Mouse (Mus musculus): Measurements from ENCODE around the gene Fzr1. TPM values are rescaled to one million over a fixed set of nuclear protein-coding genes. Genes with fewer than 3 reads are reported as not detected.

Fzr1 gene
- 10 to 100 TPM; 27.6 to 35.6 TPM for total RNA-seq (2021)
- long read RNA-seq, experiment 1, transcript Fzr1-205 (14 exons, 3,057 nt), result major isoform, 54 of 70 reads
- long read RNA-seq, experiment 1, partial matches to known transcripts, result 3 of 70 reads
- long read RNA-seq, experiment 1, other reads (novel, unspliced or antisense), result 13 of 70 reads
- long read RNA-seq, experiment 2, transcript Fzr1-205 (14 exons, 3,057 nt), result major isoform, 20 of 29 reads
- long read RNA-seq, experiment 2, partial matches to known transcripts, result 3 of 29 reads
- long read RNA-seq, experiment 2, other reads (novel, unspliced or antisense), result 6 of 29 reads

DNA sequence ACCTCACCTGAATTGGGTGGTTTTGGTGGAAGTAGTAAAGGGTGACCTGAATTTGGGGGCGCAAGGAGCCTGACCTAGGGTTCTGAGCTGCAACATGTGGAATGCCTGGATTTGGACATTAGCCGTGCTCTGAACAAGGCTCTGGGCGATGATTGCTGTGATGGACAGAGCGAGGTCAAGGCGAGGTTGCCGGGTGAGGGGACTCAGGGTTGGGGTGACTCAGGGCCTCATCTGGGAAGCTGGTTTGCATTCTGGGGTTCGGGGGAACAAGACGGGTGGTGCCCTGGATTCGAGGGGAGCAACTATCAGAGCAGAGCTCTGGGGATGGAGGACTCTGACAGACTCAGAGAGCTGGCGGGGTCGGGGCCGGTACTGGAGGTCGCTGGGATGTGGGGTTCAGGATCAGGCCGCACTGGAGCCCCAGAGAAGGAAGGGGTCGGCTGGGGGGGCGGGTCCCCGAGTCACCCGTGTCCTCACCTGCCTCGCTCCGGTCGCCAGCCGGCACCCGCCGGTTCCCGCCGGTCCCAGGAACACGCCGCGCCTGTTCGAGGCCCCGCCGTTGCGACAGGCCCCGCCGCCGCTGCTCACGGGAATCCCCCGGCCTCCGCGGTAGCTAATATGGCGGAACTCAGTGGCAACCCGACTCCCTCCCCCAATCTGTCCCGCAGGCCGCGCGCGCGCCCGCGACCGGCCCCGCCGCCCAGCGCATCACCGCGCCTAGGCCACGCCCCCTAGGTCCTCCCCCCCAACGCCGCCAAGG lies at the start of gene Fzr1:
Gene Fzr1, minus strand, starts transcription at position 724 of the 760 bp plus-strand sequence.
- no peak for DNase-seq

DNA sequence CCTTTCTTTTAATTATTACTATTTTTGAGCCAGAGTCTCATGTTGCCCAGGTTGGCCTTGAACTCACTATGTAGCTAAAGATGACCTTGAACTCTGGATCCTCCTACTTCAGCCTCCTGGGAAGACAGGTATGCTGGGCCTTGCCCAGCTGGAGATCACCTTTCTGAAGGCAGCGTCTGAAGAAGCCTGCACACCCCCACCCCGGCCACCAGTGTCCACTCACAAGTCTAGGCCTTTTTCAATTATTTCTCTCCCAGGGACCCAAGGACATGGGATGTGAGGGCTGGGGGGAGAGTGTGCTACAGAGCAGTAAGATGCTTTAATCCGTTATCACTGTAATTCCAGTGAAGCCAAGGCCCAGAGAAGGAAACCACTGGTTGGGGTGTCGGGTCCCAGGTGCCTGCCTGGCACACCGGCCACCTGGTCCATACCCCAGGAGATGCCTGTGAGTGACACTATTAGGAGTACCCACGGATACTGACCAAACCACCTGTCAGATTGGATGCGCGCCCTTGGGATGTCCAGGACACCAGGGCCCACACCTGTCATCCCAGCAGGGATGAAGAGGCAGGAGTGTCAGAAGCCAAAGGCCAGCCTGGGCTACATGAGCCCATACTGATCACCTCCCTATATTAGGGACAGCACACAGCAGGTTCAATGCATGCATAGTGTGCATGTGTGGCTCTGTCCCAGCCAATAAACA lies 49.6 kb upstream of the Fzr1 start:
- peak in 1 of 2 experiments; percentile 16 for DNase-seq

DNA sequence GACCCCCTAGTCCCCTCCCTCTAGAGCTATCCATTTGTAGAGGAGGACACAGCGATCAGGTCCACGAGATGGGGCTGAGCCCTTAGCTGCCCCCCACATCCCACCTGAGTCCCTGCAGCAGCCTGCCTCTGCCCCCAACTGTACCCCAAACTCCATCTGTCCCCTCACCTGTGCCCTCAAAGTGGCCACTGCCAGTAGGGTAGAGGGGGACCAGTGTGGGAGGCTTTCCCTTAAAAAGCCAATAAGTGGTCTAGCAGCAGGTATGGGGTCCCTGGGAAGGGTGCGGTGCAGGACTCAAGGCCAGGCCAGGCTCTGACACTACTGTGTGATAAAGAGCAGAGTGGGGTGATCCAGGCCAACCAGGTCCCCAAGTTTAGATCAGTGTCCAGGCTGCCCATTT lies 49.0 kb upstream of the Fzr1 start:
- DNase-seq, result no peak

DNA sequence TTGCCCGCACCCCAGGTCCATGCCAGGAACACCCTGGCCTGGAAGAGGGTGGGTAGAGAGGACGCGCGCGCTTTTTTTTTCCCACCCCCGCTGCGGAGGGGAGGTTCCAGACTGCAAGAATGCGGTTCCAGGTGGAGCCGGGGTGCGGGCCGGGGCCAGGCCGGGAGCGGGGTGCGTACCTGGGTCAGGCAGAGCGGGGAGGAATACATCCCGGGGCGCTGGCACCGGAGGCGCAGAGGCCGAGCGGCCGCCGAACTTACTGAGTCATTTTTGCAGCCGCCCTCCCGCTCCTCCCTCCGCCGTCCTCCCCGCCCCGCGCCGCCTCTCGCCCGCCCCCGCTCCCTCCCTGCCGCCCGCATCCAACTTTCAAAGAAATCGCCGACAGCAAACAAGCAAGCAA lies 48.6 kb upstream of the Fzr1 start:
- peak; percentile 84 for DNase-seq

DNA sequence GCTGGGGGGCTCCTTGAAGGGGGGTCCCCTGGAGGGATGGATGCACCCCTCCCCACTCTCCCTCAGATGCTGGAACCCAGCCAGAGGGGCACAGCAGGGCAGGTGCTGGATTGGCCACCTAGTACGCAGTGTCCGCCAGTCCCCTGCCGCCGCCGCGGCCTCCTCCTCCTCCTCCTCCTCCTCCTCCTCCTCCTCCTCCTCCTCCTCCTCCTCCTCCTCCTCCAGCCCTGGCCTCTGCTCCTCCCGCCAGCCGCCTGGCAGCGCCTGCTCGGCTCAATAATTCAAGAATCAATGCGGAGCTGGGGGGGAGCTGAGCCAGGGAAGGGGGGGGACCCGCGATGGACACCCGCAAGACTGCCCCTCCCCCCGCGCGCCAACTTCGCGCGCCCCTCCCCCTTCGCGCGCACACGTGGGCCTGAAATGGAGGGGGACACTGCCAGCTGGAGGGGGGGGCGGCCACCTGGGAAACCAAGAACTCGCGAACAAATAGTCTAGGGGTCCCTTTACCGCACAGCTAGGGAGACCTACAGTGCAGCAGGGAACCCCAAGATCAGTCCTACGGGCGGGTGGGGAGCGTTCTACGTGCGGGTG lies 47.9 kb upstream of the Fzr1 start:
- DNase-seq, result peak; percentile 41 to 57

DNA sequence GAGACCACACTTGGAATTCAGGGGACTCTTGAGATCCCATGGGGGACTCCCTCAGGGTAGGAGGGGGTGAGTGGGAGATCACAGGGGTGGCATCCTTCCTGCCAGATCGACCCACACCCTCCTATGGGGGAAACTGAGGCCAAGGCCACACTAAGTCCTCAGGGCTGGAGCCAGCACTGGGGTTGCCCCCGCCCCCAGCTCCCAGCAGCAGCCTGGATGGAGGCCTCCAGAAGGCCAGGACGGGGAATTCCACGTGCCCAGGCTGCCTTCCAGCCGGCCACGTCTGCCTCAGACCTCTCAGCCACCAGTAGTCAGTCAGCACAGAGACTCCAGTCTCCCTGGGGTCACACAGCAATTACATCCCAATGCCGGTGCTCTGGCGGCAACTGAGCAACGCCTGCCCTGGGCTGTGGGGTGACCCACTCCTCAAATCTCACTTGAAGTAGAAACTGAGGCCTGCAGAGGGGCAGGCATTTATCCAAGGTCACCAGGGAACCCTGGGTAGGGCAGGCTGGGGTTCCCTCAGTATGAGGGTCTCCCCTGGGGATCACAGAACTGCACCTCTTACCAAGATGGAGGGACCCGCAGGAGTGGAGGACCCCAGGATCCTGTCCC lies 47.0 kb upstream of the Fzr1 start:
- DNase-seq, result peak; percentile 72 to 74

DNA sequence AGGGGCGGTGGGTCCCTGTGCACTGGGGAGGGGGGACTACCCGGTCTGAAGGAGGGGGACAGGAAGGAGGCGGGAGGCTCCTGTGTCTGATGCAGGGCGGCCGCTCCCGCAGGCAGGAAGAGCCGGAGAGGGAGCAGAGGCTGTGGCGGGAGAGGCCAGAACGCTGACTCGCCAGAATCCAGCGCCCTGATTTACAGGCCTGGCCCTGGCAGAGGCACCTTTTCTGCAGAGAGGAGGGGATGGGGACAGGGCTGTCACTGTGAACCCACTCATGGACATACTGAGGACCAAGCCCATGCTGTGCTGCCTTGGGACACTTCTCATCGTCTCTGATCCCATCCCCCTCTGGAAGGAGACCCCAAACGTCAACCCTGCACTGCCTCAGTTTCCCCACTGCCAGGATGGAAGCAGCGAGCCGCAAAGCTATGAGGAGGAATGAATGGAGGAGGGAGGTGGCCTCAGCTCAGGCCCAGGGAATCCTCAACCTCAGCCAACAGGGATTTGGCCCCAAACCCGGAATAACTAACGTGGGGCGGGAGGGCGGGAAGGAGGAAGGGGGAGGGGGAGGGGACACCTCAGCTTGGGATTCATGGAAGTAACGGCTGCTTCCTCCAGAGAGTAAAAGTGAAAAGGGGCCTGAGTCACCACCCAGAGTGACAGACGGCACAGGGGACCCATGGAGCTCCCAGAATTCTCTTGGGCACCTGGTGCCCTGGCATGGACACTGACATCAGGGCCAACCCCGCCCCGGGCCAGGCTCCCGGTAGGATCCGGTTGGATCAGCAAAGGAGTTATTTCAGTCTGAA lies 46.1 kb upstream of the Fzr1 start:
- DNase-seq, result peak; percentile 80 to 86

DNA sequence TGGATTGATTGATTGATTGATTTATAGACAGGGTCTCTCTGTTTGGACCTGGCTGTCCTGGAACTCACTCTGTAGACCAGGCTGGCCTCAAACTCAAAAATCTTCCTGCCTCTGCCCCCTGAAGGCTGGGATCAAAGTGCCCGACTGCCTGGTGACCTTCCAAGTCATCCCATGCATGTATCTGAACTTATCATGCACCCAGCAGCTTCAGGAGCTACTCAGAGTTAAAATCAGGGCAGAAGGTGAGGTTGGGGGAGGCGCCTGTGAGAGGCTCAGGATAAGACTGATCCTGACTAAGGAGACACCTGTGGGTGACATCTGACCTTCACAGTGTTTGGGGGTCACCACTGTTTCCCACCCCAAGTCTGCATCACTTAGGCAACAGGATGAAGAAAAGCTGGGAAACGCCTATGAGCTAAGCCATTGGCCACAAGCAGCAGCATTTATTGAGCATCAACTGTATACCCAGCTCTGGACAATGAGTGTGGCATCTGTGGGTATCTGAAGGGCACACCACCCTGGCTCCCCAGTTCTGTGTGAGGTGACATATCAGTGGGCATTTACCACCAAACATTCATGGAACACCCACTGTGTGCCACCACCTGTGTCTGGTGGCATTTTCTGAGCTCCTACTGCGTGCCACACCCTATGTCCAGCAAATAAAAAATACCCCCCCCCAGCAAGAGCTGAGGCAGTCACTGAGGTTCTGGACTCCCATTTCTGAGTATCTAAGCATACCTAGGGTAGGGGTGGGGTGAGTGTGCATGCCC lies 45.3 kb upstream of the Fzr1 start:
- peak; percentile 5 to 9 for DNase-seq

DNA sequence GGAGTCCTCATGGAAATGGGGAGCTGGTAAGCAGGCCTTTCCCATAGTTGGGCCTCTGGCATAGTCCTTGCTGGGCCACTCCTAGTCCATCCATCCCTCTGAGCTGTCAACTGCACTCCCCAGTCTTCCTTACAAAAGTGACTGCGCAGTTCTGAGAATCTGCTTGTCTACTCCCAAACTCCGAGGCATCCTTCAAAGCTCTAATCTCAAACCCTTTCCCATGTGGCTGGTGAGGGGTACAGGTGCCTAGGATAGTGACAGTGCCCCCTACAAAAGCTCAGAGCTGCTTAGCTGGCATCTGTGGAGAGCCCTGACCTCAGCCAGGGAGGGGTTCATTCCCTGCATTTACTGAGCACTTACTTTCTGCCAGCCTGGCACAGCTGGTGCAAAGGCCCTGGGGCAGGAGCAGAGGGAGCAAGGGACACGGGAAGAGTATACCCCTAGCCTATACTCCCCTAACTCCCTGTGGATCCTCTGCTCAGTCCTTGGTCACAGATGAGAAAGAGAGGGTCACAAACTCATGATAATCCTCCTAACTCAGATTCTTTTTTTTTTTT lies 44.4 kb upstream of the Fzr1 start:
- DNase-seq, result peak in 1 of 2 experiments; percentile 16

DNA sequence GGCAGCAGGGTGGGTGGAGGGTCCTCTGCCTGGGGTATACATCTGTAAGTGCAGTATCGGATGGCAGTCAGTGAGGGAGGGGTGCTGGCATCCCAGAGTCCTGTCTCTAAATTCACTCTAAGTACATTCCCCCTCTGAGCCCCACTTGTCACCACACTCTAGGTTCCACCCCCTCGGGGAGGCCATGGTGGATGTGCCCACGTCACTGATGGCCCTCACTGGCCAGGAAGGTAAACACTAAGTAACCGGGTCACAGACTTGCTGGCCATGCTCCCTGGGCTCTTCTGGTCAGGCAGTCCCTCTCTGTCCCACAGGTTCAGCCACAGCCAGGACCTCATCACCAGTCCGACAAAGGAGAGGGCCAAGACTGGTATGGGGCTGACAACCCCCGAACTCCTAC lies 43.9 kb upstream of the Fzr1 start:
- peak in 1 of 2 experiments; percentile 11 for DNase-seq

DNA sequence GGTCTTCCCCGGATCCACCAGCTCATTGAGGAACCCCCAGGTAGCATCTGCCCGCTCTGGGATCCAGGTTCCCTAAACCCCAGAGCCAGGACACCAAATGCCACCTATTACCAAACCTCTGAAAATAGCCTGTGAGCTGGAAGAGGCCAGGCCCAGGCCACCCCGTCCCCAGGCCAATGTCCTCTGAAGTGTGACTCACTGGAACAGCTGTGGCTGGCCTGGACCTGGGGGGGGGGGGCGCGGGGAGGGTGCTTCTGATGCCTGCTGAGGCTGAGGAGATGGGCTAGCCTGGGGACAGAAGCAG lies 43.4 kb upstream of the Fzr1 start:
- DNase-seq, result peak in 1 of 2 experiments; percentile 70

DNA sequence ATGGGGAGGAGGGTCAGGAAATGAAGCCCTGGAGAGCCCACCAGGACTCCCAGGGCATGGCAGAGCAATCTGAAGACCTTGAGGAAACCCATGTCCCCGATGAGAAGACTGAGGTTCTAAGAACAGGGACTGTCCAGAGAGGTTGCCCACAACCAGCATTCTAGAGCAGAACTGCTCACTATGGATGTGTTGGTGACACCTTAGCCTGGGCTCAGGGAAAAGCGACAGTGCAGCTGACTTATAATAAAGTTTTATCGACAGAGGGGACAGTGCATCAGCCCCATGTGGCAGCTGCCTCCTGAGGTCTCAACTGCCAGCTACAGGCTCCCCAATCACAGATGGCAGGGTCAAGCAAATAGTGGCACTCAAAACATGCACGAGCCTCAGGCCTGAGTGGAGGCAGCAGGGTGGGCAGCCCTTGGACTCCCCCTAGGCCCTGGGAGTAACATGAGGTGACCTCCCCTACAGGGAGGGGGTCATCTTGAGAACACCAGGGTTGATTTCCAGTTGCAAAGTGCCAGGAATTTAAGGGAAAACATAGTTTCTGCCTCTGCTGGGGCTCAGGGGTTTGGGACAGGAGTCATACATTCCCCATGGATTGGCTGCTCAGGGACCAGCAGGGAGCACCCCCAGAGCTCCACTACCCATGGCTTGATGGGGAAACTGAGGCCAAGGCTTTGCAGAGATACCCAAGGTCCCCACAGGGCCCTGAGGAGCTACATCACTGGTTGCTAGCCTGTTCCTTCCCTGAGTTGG lies 42.9 kb upstream of the Fzr1 start:
- peak; percentile 4 to 50 for DNase-seq

DNA sequence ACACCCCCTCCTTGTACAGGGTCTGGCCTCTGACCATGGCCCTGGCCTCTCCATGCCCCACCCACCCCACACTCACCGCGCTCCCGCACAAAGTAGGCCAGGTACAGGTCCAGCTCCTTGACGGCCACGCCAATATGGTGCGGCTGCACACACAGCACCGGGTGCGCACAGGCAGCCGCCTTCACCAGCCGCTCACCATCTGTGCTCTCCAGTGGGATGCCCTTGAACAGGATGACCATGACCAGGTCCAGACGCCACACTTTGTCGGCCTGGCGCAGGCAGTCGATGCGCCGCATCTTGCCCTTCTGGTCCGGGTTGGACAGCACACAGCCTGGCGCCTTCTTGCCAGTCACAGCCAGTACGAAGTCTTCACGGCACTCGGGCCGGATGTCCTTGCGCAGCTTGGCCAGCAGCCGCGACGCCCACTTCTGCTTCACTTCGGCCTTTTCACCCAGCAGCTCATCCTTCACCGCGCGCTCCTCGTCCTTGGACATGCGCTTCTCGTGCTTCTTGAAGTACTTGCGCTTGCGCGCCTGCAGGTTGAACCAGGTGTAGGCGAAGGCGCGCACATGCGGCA lies 42.0 kb upstream of the Fzr1 start:
- peak in 1 of 2 experiments; percentile 21 for DNase-seq

DNA sequence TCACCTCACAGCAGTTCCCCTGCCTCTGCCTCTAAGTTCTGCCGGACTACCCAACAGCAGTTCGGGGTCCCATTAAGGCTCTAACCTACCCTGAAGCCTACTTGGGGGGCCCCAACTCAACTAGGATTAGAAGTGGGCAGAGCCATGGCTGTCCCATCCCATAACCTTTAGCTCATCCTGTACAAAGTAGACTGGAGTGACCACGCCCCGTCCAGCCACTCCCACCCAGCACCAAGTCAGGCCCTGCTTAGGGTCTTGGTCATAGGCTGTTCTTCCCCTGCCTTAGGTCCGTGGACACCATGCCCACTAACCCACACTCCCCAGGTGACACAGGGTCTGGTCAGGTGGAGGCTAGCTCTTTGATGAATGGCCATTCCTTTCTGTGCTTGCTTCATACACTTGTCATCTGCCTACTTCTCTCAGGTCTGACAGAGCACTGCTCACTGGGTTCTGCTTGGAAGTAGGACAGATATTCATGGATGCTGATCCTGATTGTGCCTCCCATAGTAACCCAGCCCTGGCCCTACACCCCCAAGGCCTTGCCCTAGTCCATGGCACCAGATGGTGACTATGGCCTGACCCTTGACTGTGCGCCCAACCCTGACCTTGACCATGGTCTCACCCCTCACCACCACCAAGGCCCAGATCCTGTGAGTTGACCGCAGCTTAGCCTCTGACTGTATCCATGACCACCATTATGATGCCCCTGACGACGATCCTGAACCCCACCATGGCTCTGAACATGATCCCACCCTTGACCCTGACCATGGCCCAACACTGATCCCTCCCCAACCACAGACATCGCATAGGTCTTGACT lies 41.0 kb upstream of the Fzr1 start:
- peak in 1 of 2 experiments; percentile 2 for DNase-seq

DNA sequence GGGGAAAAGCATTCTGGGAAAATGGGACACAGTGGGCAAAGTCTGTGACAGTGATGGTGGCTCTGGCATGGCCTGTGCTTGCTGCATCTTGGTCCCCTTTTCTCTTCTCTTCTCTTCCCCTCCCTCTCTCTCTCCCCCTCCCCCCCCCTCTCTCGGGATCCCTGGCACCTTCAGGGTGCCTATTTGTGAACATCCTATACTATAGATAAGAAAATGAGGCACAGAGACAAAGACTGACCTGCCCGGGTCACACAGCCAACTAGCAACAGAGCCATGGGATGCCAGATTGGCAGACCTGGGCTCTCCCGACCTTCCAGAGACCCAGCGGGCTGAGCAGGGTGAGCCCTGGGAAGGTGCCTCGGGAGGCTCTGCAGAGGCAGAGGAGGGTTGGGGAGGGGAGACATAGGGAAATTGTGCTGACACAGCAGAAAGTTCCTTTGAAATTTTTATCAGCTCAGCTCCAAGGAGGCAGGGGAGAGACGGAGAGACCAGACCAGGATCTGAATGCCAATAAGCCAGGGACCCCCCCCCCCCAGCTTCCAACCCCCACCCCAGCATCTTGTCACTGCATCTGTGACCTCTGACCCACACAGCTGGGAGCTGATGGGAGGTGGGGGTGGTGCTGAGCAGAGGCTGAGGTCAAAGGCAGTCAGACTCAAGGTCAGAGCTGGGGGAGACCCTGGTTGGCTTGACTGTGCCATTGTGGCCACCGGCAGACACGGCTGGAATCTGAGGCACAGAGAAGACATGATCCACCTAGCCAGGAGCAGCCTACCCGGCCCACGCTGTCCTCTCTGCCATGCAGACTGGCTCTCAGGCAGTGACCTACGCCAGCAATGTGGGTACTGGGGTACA lies 40.1 kb upstream of the Fzr1 start:
- DNase-seq, result peak in 1 of 2 experiments; percentile 1

DNA sequence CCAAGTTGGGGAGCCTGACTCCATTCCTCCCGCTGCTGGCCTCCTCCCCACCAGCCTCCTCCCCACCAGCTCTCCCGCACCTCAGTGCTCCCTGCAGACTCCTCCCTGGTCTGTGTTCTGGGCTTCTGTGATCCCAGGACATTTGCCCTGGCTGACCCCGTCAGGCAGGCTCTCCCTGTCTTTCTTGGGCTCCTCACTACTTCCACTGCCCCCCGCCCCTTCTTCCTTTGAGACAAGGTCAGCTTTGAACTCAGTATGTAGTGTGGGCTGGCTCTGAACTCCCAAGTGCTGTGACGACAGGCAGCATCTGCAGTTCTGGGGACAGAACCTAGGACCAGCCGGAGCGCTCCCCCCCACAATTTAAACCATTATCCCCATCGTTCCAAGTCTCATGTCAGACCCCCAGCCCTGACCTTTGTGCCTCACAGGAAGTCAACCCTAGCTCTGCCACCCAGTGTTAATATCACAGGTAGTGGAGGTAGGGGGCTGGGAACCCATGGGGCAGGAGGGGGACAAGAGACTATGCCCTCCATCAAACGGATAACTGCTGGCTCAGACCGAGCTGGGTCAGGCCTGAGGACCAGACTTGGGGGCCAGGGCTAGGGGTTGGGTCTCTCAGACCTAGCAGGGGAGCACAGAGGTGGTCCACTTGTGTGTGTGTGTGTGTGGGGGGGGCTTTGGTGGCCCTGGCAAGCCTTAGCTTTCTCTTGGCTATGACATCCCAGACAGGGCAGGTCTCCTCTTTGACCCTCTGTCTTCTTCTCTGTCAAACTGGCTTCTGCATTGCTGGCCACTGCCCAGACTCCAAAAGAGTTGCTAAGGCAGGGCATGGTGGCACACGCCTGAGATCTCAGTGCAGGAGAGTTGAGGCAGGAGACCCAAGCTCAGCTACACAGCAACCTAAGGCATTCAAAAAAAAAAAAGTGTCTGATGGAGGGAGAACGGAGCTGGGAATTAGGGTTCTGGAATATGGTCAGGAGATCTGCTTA lies 39.2 kb upstream of the Fzr1 start:
- peak in 1 of 2 experiments; percentile 13 for DNase-seq
